Mouse (Mus musculus) T-cell, adult 2 months (primary cell): ENCODE data around the gene Ovol1.
A peak's percentile ranks its signal among the peaks of the same experiment; 100 is the strongest.

ENCODE experiments used
- DNase-seq: peaks from one replicate; pipeline ENCODE4 v3.0.0; 2022; ENCODE audit warnings: low spot score

Gene Ovol1

GRCm38 (mm10) chr19:5518721-5519120 lies 41.7 kb downstream of the Ovol1 start:
- no peak for DNase-seq

- no peak for DNase-seq
These were observed 43.4 kb downstream of the Ovol1 start for GRCm38 (mm10) chr19:5516906-5517505.

- DNase-seq, result no peak
These were observed 44.3 kb downstream of the Ovol1 start for GRCm38 (mm10) chr19:5515840-5516777.

- no peak for DNase-seq
These were observed 47.5 kb downstream of the Ovol1 start for GRCm38 (mm10) chr19:5513005-5513349.

- no peak for DNase-seq
These were observed 48.1 kb downstream of the Ovol1 start for GRCm38 (mm10) chr19:5512091-5513004.

GRCm38 (mm10) chr19:5511074-5511632 lies 49.3 kb downstream of the Ovol1 start:
- DNase-seq, result no peak

GRCm38 (mm10) chr19:5510031-5511026 lies 50.1 kb downstream of the Ovol1 start, which contains the start of gene Snx32:
TSS of gene Snx32 (minus strand) at chr19:5510538.
- DNase-seq, result peak; percentile 93

- DNase-seq, result no peak
These were observed 56.8 kb downstream of the Ovol1 start, which contains the start of gene 1700020D05Rik for GRCm38 (mm10) chr19:5503687-5504086. TSS of gene 1700020D05Rik (minus strand) at chr19:5503787.

- DNase-seq, result no peak
These were observed 60.0 kb downstream of the Ovol1 start for GRCm38 (mm10) chr19:5500330-5500875.
